Mouse (Mus musculus) megakaryocyte, embryonic 14.5 days (primary cell): ENCODE data around the gene Fgfr1op2.

Experiments
- FLI1 ChIP-seq: IDR thresholded peaks from 2 replicates; pipeline ENCODE4 v1.6.1; 2012; ENCODE audit warnings: low read length, inconsistent platforms, mixed read lengths
- GATA1 ChIP-seq: IDR thresholded peaks from 3 replicates; pipeline ENCODE4 v1.6.1; 2012; ENCODE audit warnings: mixed read lengths, low read length, inconsistent platforms, borderline replicate concordance

GRCm38 (mm10) chr6:146577310-146578109, 507 bp downstream of the Fgfr1op2 start, which contains the start of gene Ints13:
- TF ChIP-seq GATA1 (no peak), FLI1 (no peak)
